Mouse (Mus musculus): Measurements from ENCODE around the gene Pfas.
"Not testable (repeated sequence)": the region's sequence is repeated elsewhere in the genome, so short reads cannot be mapped to it uniquely, and the experiment has no call there.

Gene Pfas

GRCm38 (mm10) chr11:69015644-69016441 lies 7.6 kb upstream of the Pfas start, which contains the start of gene Ctc1:
Gene Ctc1 (plus strand): TSS chr11:69015911.
- peak; percentile 98 for DNase-seq (ENCODE audit: low read depth, low spot score)

GRCm38 (mm10) chr11:69012071-69012601 lies 3.9 kb upstream of the Pfas start:
- peak; percentile 96 for DNase-seq (ENCODE audit: low read depth, low spot score)

GRCm38 (mm10) chr11:69011445-69011844 lies 3.2 kb upstream of the Pfas start:
- peak; percentile 17 for DNase-seq (ENCODE audit: low read depth, low spot score)

GRCm38 (mm10) chr11:69010400-69011323 lies 2.4 kb upstream of the Pfas start:
- no peak for DNase-seq (ENCODE audit: low read depth, low spot score)

GRCm38 (mm10) chr11:69009508-69009907 lies 1.2 kb upstream of the Pfas start:
- no peak for DNase-seq (ENCODE audit: low read depth, low spot score)

- DNase-seq (ENCODE audit: low read depth, low spot score) = not testable (repeated sequence)
Observed at GRCm38 (mm10) chr11:69006575-69006974, 1.7 kb downstream of the Pfas start.

GRCm38 (mm10) chr11:69005193-69005592 lies 3.1 kb downstream of the Pfas start:
- no peak for DNase-seq (ENCODE audit: low read depth, low spot score)

- DNase-seq (ENCODE audit: low read depth, low spot score) = peak; percentile 28
Observed at GRCm38 (mm10) chr11:69003592-69003991, 4.7 kb downstream of the Pfas start.

- DNase-seq (ENCODE audit: low read depth, low spot score) = not testable (repeated sequence)
Observed at GRCm38 (mm10) chr11:69002782-69003181, 5.5 kb downstream of the Pfas start.

- DNase-seq (ENCODE audit: low read depth, low spot score) = no peak
Observed at GRCm38 (mm10) chr11:68997080-68997479, 11.2 kb downstream of the Pfas start.

- DNase-seq (ENCODE audit: low read depth, low spot score) = peak; percentile 46
Observed at GRCm38 (mm10) chr11:68994377-68994776, 13.9 kb downstream of the Pfas start.

- no peak for DNase-seq (ENCODE audit: low read depth, low spot score)
Observed at GRCm38 (mm10) chr11:68993122-68993521, 15.1 kb downstream of the Pfas start.

- no peak for DNase-seq (ENCODE audit: low read depth, low spot score)
Observed at GRCm38 (mm10) chr11:68988341-68988740, 19.9 kb downstream of the Pfas start.

- no peak for DNase-seq (ENCODE audit: low read depth, low spot score)
Observed at GRCm38 (mm10) chr11:68987365-68987882, 20.8 kb downstream of the Pfas start.

GRCm38 (mm10) chr11:68982639-68983369 lies 25.5 kb downstream of the Pfas start:
- peak; percentile 87 for DNase-seq (ENCODE audit: low read depth, low spot score)

- no peak for DNase-seq (ENCODE audit: low read depth, low spot score)
Observed at GRCm38 (mm10) chr11:68980919-68981318, 27.3 kb downstream of the Pfas start.

- DNase-seq (ENCODE audit: low read depth, low spot score) = no peak
Observed at GRCm38 (mm10) chr11:68979320-68979733, 28.9 kb downstream of the Pfas start.

GRCm38 (mm10) chr11:68975601-68976000 lies 32.7 kb downstream of the Pfas start:
- no peak for DNase-seq (ENCODE audit: low read depth, low spot score)

- DNase-seq (ENCODE audit: low read depth, low spot score) = no peak
Observed at GRCm38 (mm10) chr11:68975085-68975484, 33.2 kb downstream of the Pfas start, which contains the start of gene Rangrf. Gene Rangrf (minus strand): TSS chr11:68975185.

GRCm38 (mm10) chr11:68974059-68974450 lies 34.2 kb downstream of the Pfas start:
- no peak for DNase-seq (ENCODE audit: low read depth, low spot score)

All from 3T3-L1 (cell line).